In the genomic region with DNA sequence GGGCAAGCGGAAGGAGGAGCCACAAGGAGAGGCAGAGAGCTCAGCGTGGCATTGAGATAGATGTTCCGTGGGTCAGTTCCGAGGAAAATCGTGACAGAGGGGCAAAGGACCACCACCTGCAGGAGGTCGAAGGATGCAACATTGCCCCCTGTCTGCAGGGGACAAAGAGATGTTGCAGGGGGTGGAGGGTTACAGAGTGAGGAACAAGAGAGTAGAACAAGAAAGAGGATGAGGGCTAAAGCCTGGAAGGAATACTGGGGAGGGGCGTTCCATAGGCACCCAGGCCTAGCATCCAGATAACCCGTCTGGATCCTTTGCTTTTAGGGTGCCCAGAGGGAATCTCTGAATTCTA, we compare ENCODE assay signal across 8 mouse cellular contexts. TPM values are rescaled to one million over a fixed set of nuclear protein-coding genes. Genes with fewer than 3 reads are reported as not detected.
DNase-seq lines count a peak whose midpoint lies in the region; ATAC-seq lines count a peak whose summit lies in the region.

No protein-coding gene starts in this region.

- H3K36me3 ChIP-seq in heart, embryonic 10.5 days: no peaks in the 10 kb centered on the region
- H3K36me3 ChIP-seq in liver, embryonic 16.5 days (ENCODE audit: control insufficient read depth, insufficient read depth): no peaks in the 10 kb centered on the region

- H3K27ac ChIP-seq in heart, embryonic 10.5 days: no peak overlapping the region
- no peak overlapping the region for H3K27ac ChIP-seq in liver, embryonic 16.5 days (ENCODE audit: low read length)

- ATAC-seq in liver, embryonic 16.5 days (ENCODE audit: low read depth): no peak
- no peak for ATAC-seq in frontal cortex, adult (ENCODE audit: low TSS enrichment)

- 5% methylated on average over 8 of the region's 8 CpGs for WGBS in heart, embryonic 10.5 days
- WGBS in liver, embryonic 16.5 days (ENCODE audit: insufficient replicate concordance): 4% methylated on average over 8 of the region's 8 CpGs

- peaks cover 39% of the 10 kb centered on the region for H3K4me1 ChIP-seq in heart, embryonic 10.5 days
- H3K4me1 ChIP-seq in liver, embryonic 16.5 days (ENCODE audit: control insufficient read depth, low read depth, low read length): peaks cover 11% of the 10 kb centered on the region

- no peaks in the 10 kb centered on the region for H3K9me3 ChIP-seq in heart, embryonic 10.5 days
- H3K9me3 ChIP-seq in liver, embryonic 16.5 days (replicated peaks; ENCODE audit: control insufficient read depth, low read length): no peaks in the 10 kb centered on the region

- H3K4me3 ChIP-seq in heart, embryonic 10.5 days: peak overlapping the region; percentile 56
- peak overlapping the region; percentile 38; the same call in 1 of the 2 replicates for H3K4me3 ChIP-seq in liver, embryonic 16.5 days (ENCODE audit: low read depth, low read length)

- intact Hi-C loops in heart, postnatal 10 days (cut with DNase I): loop anchor here (5.0 kb wide), 1 partner anchor 45 kb away; no protein-coding TSS in a partner anchor

- H3K4me2 ChIP-seq in liver, embryonic 16.5 days (ENCODE audit: low read depth, low read length): peak overlapping the region; percentile 46

- H3K9ac ChIP-seq in liver, embryonic 16.5 days (ENCODE audit: low read depth, low read length): no peak overlapping the region

- peaks cover 100% of the 10 kb centered on the region for H3K27me3 ChIP-seq in heart, embryonic 10.5 days (ENCODE audit: insufficient read depth, poor library complexity, severe bottlenecking)
- peaks cover 95% of the 10 kb centered on the region for H3K27me3 ChIP-seq in liver, embryonic 16.5 days (ENCODE audit: control insufficient read depth, insufficient read depth, low read depth, low read length)

- DNase-seq in heart, embryonic 10.5 days (ENCODE audit: low spot score): no peak
- no peak for DNase-seq in heart, postnatal 10 days
- peak; percentile 7 for DNase-seq in thymus, postnatal 0 days (ENCODE audit: low spot score)
- DNase-seq in thymus, postnatal 25 days: no peak
- DNase-seq in urinary bladder, adult 18-20 months (ENCODE audit: low spot score in 2 of 2): no peak
- no peak for DNase-seq in ovary, postnatal 36 days (ENCODE audit: low spot score)

RNA-seq across cellular contexts. Expression of a gene that starts 0.5 kb away (rescaled TPM):
- 0.34 and 0.98 TPM in 2 replicates for polyA plus RNA-seq in heart, embryonic 10.5 days (2016; fragmentation: Nextera tagmentation; extraction: Ambion mirVana)
- under 1 TPM; 0.22 to 0.34 TPM for total RNA-seq in heart, postnatal 10 days (2021)
- 0.12 TPM in 1 of 2 replicates, not detected in the other for polyA plus RNA-seq in thymus, postnatal 0 days (2015; fragmentation: Nextera tagmentation; extraction: Ambion mirVana)
- 0.13 TPM in 1 of 2 replicates, not detected in the other for polyA plus RNA-seq in liver, embryonic 16.5 days (2015; fragmentation: Nextera tagmentation; extraction: Ambion mirVana)

RNA-seq across cellular contexts. Expression of a gene that starts 22.0 kb away (rescaled TPM):
- 7.7 and 12.1 TPM in 2 replicates for polyA plus RNA-seq in heart, embryonic 10.5 days (2016; fragmentation: Nextera tagmentation; extraction: Ambion mirVana)
- total RNA-seq in heart, postnatal 10 days (2021): 1 to 10 TPM; 5.7 to 6.9 TPM
- polyA plus RNA-seq in thymus, postnatal 0 days (2015; fragmentation: Nextera tagmentation; extraction: Ambion mirVana): 7.5 and 8.4 TPM in 2 replicates
- 10.9 and 11.0 TPM in 2 replicates for polyA plus RNA-seq in liver, embryonic 16.5 days (2015; fragmentation: Nextera tagmentation; extraction: Ambion mirVana)

RNA-seq across cellular contexts. Expression of a gene that starts 46.3 kb away (rescaled TPM):
- polyA plus RNA-seq in heart, embryonic 10.5 days (2016; fragmentation: Nextera tagmentation; extraction: Ambion mirVana): 0.05 and 0.09 TPM in 2 replicates
- under 1 TPM; 0.17 to 0.25 TPM for total RNA-seq in heart, postnatal 10 days (2021)
- 0.84 and 0.92 TPM in 2 replicates for polyA plus RNA-seq in thymus, postnatal 0 days (2015; fragmentation: Nextera tagmentation; extraction: Ambion mirVana)
- polyA plus RNA-seq in liver, embryonic 16.5 days (2015; fragmentation: Nextera tagmentation; extraction: Ambion mirVana): 7.4 and 8.3 TPM in 2 replicates
